Mouse (Mus musculus): ENCODE measurements at regions not wholly inside any gene's neighbourhood (a gene's known extent, or its start where the extent isn't known, plus 50 kb on each side); places are given as distances from the start of the nearest gene placed in this dataset.

- peak; percentile 74 for DNase-seq (ENCODE audit: low spot score)
Measured at GRCm38 (mm10) chr12:77780885-77781698, 412.9 kb upstream of the Gm6657 start.

GRCm38 (mm10) chr12:77783909-77784308 lies 410.1 kb upstream of the Gm6657 start:
- DNase-seq (ENCODE audit: low spot score): no peak

GRCm38 (mm10) chr12:77785647-77786046 lies 408.4 kb upstream of the Gm6657 start:
- no peak for DNase-seq (ENCODE audit: low spot score)

GRCm38 (mm10) chr12:77786678-77787077 lies 407.4 kb upstream of the Gm6657 start:
- DNase-seq (ENCODE audit: low spot score): no peak

GRCm38 (mm10) chr12:77788273-77788672 lies 405.8 kb upstream of the Gm6657 start:
- DNase-seq (ENCODE audit: low spot score): no peak

- DNase-seq (ENCODE audit: low spot score): no peak
Measured at GRCm38 (mm10) chr12:77789427-77789826, 404.6 kb upstream of the Gm6657 start.

- no peak for DNase-seq (ENCODE audit: low spot score)
Measured at GRCm38 (mm10) chr12:77789871-77790270, 404.2 kb upstream of the Gm6657 start.

GRCm38 (mm10) chr12:77790891-77791672 lies 403.0 kb upstream of the Gm6657 start:
- peak; percentile 31 for DNase-seq (ENCODE audit: low spot score)

- no peak for DNase-seq (ENCODE audit: low spot score)
Measured at GRCm38 (mm10) chr12:77798516-77798915, 395.5 kb upstream of the Gm6657 start.

- no peak for DNase-seq (ENCODE audit: low spot score)
Measured at GRCm38 (mm10) chr12:77799134-77799770, 394.8 kb upstream of the Gm6657 start.

- DNase-seq (ENCODE audit: low spot score): no peak
Measured at GRCm38 (mm10) chr12:77807674-77808073, 386.4 kb upstream of the Gm6657 start.

GRCm38 (mm10) chr12:77811276-77811675 lies 382.8 kb upstream of the Gm6657 start:
- peak; percentile 12 for DNase-seq (ENCODE audit: low spot score)

- no peak for DNase-seq (ENCODE audit: low spot score)
Measured at GRCm38 (mm10) chr12:77819456-77819855, 374.6 kb upstream of the Gm6657 start.

GRCm38 (mm10) chr12:77823381-77824030 lies 370.5 kb upstream of the Gm6657 start:
- peak; percentile 28 for DNase-seq (ENCODE audit: low spot score)

- no peak for DNase-seq (ENCODE audit: low spot score)
Measured at GRCm38 (mm10) chr12:77833411-77834169, 360.5 kb upstream of the Gm6657 start.

GRCm38 (mm10) chr12:77834891-77835290 lies 359.2 kb upstream of the Gm6657 start:
- DNase-seq (ENCODE audit: low spot score): no peak

GRCm38 (mm10) chr12:77836231-77836630 lies 357.8 kb upstream of the Gm6657 start:
- no peak for DNase-seq (ENCODE audit: low spot score)

- DNase-seq (ENCODE audit: low spot score): no peak
Measured at GRCm38 (mm10) chr12:77841844-77842415, 352.1 kb upstream of the Gm6657 start.

GRCm38 (mm10) chr12:77852595-77853577 lies 341.2 kb upstream of the Gm6657 start:
- no peak for DNase-seq (ENCODE audit: low spot score)
